Mouse (Mus musculus): ENCODE measurements at regions not wholly inside any gene's neighbourhood (a gene's known extent, or its start where the extent isn't known, plus 50 kb on each side); places are given as distances from the start of the nearest gene placed in this dataset.

GRCm38 (mm10) chr3:35250092-35250749 is 503.7 kb upstream of the Atp11b start:
- no peak overlapping the region for H3K4me3 ChIP-seq (ENCODE audit: low read depth, low read length)
- H3K9me3 ChIP-seq (replicated peaks; ENCODE audit: control insufficient read depth, low read length), result no peaks in the 10 kb centered on the region
- H3K4me1 ChIP-seq (ENCODE audit: control insufficient read depth, insufficient read depth, low read length), result no peaks in the 10 kb centered on the region
- no peak for ATAC-seq (replicated peaks; ENCODE audit: insufficient number of reproducible peaks, low FRiP score, low TSS enrichment)
- no peak overlapping the region for H3K9ac ChIP-seq (ENCODE audit: low read depth, low read length)
- H3K4me2 ChIP-seq, result no peak overlapping the region
- H3K36me3 ChIP-seq (ENCODE audit: control insufficient read depth, insufficient read depth, low read length), result no peaks in the 10 kb centered on the region
- no peak overlapping the region for H3K27ac ChIP-seq (ENCODE audit: low read depth, low read length)
- no peaks in the 10 kb centered on the region for H3K27me3 ChIP-seq (ENCODE audit: control insufficient read depth, insufficient read depth, low read length)
- 74% methylated on average over 14 of the region's 14 CpGs for WGBS (ENCODE audit: insufficient replicate concordance)

GRCm38 (mm10) chr3:35253861-35254260 is 500.0 kb upstream of the Atp11b start:
- WGBS (ENCODE audit: insufficient replicate concordance), result 69% methylated on average over 5 of the region's 5 CpGs
- H3K4me3 ChIP-seq (ENCODE audit: low read depth, low read length), result no peak overlapping the region
- H3K9ac ChIP-seq (ENCODE audit: low read depth, low read length), result no peak overlapping the region
- H3K27me3 ChIP-seq (ENCODE audit: control insufficient read depth, insufficient read depth, low read length), result no peaks in the 10 kb centered on the region
- no peaks in the 10 kb centered on the region for H3K36me3 ChIP-seq (ENCODE audit: control insufficient read depth, insufficient read depth, low read length)
- ATAC-seq (replicated peaks; ENCODE audit: insufficient number of reproducible peaks, low FRiP score, low TSS enrichment), result no peak
- no peak overlapping the region for H3K27ac ChIP-seq (ENCODE audit: low read depth, low read length)
- H3K9me3 ChIP-seq (replicated peaks; ENCODE audit: control insufficient read depth, low read length), result no peaks in the 10 kb centered on the region
- no peak overlapping the region for H3K4me2 ChIP-seq
- H3K4me1 ChIP-seq (ENCODE audit: control insufficient read depth, insufficient read depth, low read length), result no peaks in the 10 kb centered on the region

GRCm38 (mm10) chr3:35260936-35261335 is 493.0 kb upstream of the Atp11b start:
- Histone ChIP-seq H3K9me3 (replicated peaks; ENCODE audit: control insufficient read depth, low read length) (no peaks in the 10 kb centered on the region), H3K4me3 (ENCODE audit: low read depth, low read length) (no peak overlapping the region), H3K36me3 (ENCODE audit: control insufficient read depth, insufficient read depth, low read length) (no peaks in the 10 kb centered on the region), H3K4me2 (no peak overlapping the region), H3K27ac (ENCODE audit: low read depth, low read length) (no peak overlapping the region), H3K4me1 (ENCODE audit: control insufficient read depth, insufficient read depth, low read length) (no peaks in the 10 kb centered on the region), H3K9ac (ENCODE audit: low read depth, low read length) (no peak overlapping the region), H3K27me3 (ENCODE audit: control insufficient read depth, insufficient read depth, low read length) (no peaks in the 10 kb centered on the region)
- 85% methylated on average over 6 of the region's 6 CpGs for WGBS (ENCODE audit: insufficient replicate concordance)
- ATAC-seq (replicated peaks; ENCODE audit: insufficient number of reproducible peaks, low FRiP score, low TSS enrichment), result no peak

GRCm38 (mm10) chr3:35268949-35269348 is 485.0 kb upstream of the Atp11b start:
- H3K36me3 ChIP-seq (ENCODE audit: control insufficient read depth, insufficient read depth, low read length), result no peaks in the 10 kb centered on the region
- WGBS (ENCODE audit: insufficient replicate concordance), result 49% methylated on average over 4 of the region's 4 CpGs
- H3K4me1 ChIP-seq (ENCODE audit: control insufficient read depth, insufficient read depth, low read length), result peaks cover 9% of the 10 kb centered on the region; the same call in 1 of the 2 replicates
- H3K4me2 ChIP-seq, result no peak overlapping the region
- H3K27ac ChIP-seq (ENCODE audit: low read depth, low read length), result no peak overlapping the region; the same call in 1 of the 2 replicates
- H3K27me3 ChIP-seq (ENCODE audit: control insufficient read depth, insufficient read depth, low read length), result no peaks in the 10 kb centered on the region
- ATAC-seq (replicated peaks; ENCODE audit: insufficient number of reproducible peaks, low FRiP score, low TSS enrichment), result no peak
- no peak overlapping the region for H3K9ac ChIP-seq (ENCODE audit: low read depth, low read length)
- no peak overlapping the region for H3K4me3 ChIP-seq (ENCODE audit: low read depth, low read length)
- H3K9me3 ChIP-seq (replicated peaks; ENCODE audit: control insufficient read depth, low read length), result no peaks in the 10 kb centered on the region

GRCm38 (mm10) chr3:35269977-35270880 is 483.7 kb upstream of the Atp11b start:
- ATAC-seq (replicated peaks; ENCODE audit: insufficient number of reproducible peaks, low FRiP score, low TSS enrichment), result no peak
- H3K9ac ChIP-seq (ENCODE audit: low read depth, low read length), result no peak overlapping the region
- 60% methylated on average over 7 of the region's 7 CpGs for WGBS (ENCODE audit: insufficient replicate concordance)

GRCm38 (mm10) chr3:35273546-35273945 is 480.4 kb upstream of the Atp11b start:
- 51% methylated on average over 5 of the region's 5 CpGs for WGBS (ENCODE audit: insufficient replicate concordance)
- no peak for ATAC-seq (replicated peaks; ENCODE audit: insufficient number of reproducible peaks, low FRiP score, low TSS enrichment)

More at GRCm38 (mm10) chr3:35269977-35270880, 483.7 kb upstream of the Atp11b start:
- Histone ChIP-seq H3K9me3 (replicated peaks; ENCODE audit: control insufficient read depth, low read length) (no peaks in the 10 kb centered on the region), H3K27me3 (ENCODE audit: control insufficient read depth, insufficient read depth, low read length) (no peaks in the 10 kb centered on the region), H3K4me1 (ENCODE audit: control insufficient read depth, insufficient read depth, low read length) (peaks cover 9% of the 10 kb centered on the region; the same call in 1 of the 2 replicates), H3K4me3 (ENCODE audit: low read depth, low read length) (no peak overlapping the region), H3K4me2 (no peak overlapping the region), H3K27ac (ENCODE audit: low read depth, low read length) (no peak overlapping the region), H3K36me3 (ENCODE audit: control insufficient read depth, insufficient read depth, low read length) (no peaks in the 10 kb centered on the region)

GRCm38 (mm10) chr3:35280981-35281380 is 472.9 kb upstream of the Atp11b start:
- H3K27ac ChIP-seq (ENCODE audit: low read depth, low read length), result no peak overlapping the region
- no peaks in the 10 kb centered on the region for H3K36me3 ChIP-seq (ENCODE audit: control insufficient read depth, insufficient read depth, low read length)
- H3K4me3 ChIP-seq (ENCODE audit: low read depth, low read length), result no peak overlapping the region
- no peaks in the 10 kb centered on the region for H3K4me1 ChIP-seq (ENCODE audit: control insufficient read depth, insufficient read depth, low read length)
- WGBS (ENCODE audit: insufficient replicate concordance), result 64% methylated on average over 5 of the region's 5 CpGs
- H3K27me3 ChIP-seq (ENCODE audit: control insufficient read depth, insufficient read depth, low read length), result no peaks in the 10 kb centered on the region
- H3K4me2 ChIP-seq, result no peak overlapping the region
- H3K9me3 ChIP-seq (replicated peaks; ENCODE audit: control insufficient read depth, low read length), result no peaks in the 10 kb centered on the region
- H3K9ac ChIP-seq (ENCODE audit: low read depth, low read length), result no peak overlapping the region
- no peak for ATAC-seq (replicated peaks; ENCODE audit: insufficient number of reproducible peaks, low FRiP score, low TSS enrichment)

More at GRCm38 (mm10) chr3:35273546-35273945, 480.4 kb upstream of the Atp11b start:
- no peak overlapping the region for H3K4me3 ChIP-seq (ENCODE audit: low read depth, low read length)
- no peak overlapping the region for H3K9ac ChIP-seq (ENCODE audit: low read depth, low read length)
- H3K36me3 ChIP-seq (ENCODE audit: control insufficient read depth, insufficient read depth, low read length), result no peaks in the 10 kb centered on the region
- H3K27ac ChIP-seq (ENCODE audit: low read depth, low read length), result no peak overlapping the region
- 0 out of 2 replicates have a peak, but pooled peaks cover 6% of the 10 kb centered on the region for H3K4me1 ChIP-seq (ENCODE audit: control insufficient read depth, insufficient read depth, low read length)
- H3K9me3 ChIP-seq (replicated peaks; ENCODE audit: control insufficient read depth, low read length), result no peaks in the 10 kb centered on the region
- no peak overlapping the region for H3K4me2 ChIP-seq
- no peaks in the 10 kb centered on the region for H3K27me3 ChIP-seq (ENCODE audit: control insufficient read depth, insufficient read depth, low read length)

GRCm38 (mm10) chr3:35282106-35282505 is 471.8 kb upstream of the Atp11b start:
- H3K4me2 ChIP-seq, result no peak overlapping the region
- no peak for ATAC-seq (replicated peaks; ENCODE audit: insufficient number of reproducible peaks, low FRiP score, low TSS enrichment)
- no peaks in the 10 kb centered on the region for H3K4me1 ChIP-seq (ENCODE audit: control insufficient read depth, insufficient read depth, low read length)
- H3K27ac ChIP-seq (ENCODE audit: low read depth, low read length), result no peak overlapping the region
- no peaks in the 10 kb centered on the region for H3K9me3 ChIP-seq (replicated peaks; ENCODE audit: control insufficient read depth, low read length)
- 68% methylated on average over 2 of the region's 2 CpGs for WGBS (ENCODE audit: insufficient replicate concordance)
- no peak overlapping the region for H3K4me3 ChIP-seq (ENCODE audit: low read depth, low read length)
- no peak overlapping the region for H3K9ac ChIP-seq (ENCODE audit: low read depth, low read length)
- no peaks in the 10 kb centered on the region for H3K27me3 ChIP-seq (ENCODE audit: control insufficient read depth, insufficient read depth, low read length)
- no peaks in the 10 kb centered on the region for H3K36me3 ChIP-seq (ENCODE audit: control insufficient read depth, insufficient read depth, low read length)

Data from heart, embryonic 11.5 days (tissue).